Mouse (Mus musculus): ENCODE measurements around the gene Ubac2. TPM values are rescaled to one million over a fixed set of nuclear protein-coding genes. Genes with fewer than 3 reads are reported as not detected.

The Ubac2 gene
- total RNA-seq, 2 experiments from 2014 or later: 22.9 to 24.4 TPM

DNA sequence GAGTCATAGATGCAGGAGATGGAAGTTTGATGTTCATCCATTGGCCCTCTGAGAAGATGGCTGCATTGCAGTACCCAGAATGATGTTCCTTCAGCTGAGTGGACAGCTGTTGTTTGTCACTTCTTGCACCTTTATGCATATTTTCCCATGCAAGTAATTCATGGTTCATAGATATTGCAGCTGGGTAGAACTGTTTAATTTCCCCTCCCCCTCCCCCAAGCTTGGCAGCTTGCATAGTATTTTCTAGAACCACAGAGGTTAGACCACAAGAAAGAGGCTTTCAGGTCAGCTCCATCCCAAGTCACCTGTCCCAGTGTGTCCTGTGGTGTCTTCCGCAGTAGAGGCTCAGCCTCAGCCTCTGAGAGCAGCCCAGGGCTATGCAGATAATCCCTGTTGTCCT lies 92.0 kb downstream of the Ubac2 start:
- DNase-seq: no peak

DNA sequence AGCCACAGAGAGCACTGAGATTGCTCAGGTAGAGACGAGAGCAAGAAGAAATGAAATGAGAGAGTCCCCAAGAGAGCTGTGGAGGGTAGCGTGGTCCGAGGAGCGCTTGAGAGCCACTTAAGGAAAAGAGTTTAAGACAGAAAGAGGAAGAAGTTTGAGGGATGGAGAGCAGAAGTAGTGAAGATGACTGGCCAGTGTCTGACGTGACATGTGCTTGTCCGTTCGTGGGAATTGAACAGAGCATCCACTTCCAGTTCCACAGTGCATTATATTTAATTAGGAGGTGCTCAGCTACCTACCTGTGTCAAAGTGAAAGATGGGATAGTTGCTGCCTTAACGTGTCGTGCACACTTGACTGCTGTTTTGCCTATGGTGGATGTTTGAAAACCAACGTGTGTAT lies 94.7 kb downstream of the Ubac2 start:
- DNase-seq: no peak

DNA sequence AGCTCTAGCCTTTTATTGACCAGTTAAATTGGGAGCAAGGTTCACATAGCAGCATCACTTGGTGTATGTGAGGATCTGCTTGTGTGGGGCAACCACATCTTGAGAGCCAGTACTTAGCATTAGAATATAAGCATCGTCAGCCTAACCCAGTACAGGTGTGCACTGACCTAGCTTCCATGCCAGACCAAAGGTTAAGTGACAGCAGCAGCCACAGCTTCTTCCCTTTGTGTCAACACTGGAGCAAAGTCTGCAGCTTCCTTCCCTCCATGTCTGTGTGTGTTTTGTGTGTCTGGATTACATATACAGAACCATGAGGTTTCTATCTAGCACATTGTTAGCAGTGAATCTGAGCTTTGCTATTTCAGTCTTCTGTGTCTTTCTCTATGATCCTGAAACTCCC lies 103.1 kb downstream of the Ubac2 start:
- no peak for DNase-seq

DNA sequence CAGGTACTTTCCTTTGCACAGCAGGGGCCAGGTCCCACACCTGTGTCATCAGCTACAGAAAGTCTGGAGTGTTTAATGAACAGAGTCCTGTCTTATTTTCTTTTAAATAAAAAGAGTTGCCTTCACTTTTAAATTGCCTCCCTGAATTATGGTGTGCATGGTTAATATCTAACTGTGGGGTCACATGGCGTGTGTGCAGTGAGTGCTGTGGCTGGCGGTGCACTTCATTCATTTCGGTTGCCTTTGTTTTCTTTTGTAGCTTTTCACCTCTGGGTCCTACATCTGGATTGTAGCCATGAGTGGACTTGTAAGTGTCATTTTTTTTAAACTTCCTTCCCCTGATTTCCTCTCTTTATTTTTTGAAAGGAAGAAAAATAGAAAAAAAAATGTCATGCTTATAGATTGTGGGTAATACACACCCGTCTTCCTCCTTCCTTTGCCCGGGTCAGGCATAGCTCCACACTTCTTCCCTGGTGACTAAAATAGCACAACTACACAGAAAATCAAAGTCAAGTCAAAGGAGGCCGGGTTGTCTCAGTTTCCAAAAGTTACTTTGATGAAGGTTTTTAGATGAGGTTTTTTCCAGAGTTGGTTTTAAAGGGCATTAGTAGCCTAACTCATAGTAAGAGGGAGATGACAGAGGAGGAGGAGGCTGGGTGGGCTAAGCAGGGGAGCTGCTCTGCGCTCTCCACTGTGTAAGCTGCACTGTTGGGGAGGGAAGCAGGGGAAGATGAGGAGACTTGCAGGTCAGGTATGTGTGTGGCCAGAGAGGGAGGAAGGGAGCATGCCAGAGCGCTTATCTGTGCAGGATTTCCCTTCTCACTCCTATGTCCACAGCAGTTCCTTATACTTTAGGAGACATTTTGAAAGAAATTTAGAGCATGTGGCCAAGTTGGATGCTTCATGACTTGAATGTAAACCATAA lies 104.9 kb downstream of the Ubac2 start:
- no peak for DNase-seq

DNA sequence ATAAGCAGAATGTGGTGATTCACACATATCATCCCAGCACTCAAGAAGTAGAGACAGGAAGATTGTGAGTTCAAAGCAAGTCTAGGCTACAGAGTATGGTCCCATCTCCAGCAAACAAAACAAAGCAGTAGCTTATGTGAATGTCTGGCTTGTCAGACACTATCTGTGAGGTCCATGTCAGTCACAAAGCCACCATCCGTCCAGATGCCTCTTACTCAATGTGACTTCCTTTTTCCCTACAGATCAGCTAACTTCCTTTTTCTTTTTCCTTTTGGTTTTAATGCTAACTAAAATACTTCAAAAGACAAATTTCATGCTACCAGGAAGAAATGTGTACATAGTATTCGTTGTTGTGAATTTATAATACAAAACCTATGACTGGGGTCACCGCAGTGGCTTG lies 107.1 kb downstream of the Ubac2 start:
- DNase-seq: no peak

DNA sequence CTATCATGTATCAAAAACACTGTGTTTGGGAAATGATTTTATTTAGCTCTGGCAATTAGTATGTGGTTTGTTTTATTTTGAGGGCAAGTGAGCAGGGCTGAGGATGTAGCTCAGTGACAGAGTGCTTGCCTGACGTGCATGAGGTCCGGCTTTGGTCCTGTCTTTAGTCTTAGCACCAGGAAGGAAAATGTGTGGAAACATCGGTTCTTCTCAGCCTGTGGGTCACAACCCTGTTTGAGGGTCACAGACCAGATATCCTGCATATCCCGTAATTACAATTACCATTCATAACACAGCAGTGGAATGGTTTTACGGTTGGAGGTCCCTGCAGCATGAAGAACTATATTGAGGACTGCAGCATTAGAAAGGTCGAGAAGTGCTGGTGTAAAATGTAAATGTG lies 107.6 kb downstream of the Ubac2 start:
- no peak for DNase-seq

DNA sequence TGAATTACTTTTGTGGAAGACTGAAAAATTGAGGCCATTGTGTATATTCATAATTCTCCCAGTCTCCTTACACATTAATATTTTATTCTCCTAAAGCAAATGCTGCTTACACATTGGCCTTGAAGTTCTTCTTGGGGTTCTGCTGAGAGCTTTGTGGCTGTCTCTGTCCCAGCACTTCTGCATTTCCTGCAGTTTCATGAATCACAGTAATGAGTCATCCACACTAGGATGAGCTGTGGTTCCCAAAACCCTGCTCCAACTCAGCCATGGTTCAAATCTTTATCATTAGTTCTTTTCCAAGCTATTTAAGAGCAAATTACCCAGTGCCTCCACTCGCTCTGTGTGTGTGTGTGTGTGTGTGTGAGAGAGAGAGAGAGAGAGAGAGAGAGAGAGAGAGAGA lies 108.9 kb downstream of the Ubac2 start:
- no peak for DNase-seq

DNA sequence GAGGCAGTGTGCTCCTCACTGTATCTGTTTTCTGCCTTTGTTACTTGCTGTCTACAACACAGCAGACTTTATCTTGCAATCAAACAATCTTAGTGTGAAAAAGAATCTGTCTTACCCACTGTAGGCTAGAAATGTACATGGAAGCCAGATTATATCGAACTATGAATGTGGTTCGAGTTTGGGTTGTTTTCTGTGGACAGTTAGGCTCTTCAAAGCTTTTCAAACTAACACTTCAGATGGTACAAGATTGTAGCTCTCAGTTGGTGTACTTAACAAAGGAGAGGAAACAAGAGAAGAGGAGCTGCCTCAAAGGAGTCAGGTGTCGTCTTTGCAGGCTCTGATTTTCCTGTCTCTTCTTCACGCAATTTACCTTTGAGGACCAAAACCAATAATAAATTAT lies 109.3 kb downstream of the Ubac2 start:
- no peak for DNase-seq

DNA sequence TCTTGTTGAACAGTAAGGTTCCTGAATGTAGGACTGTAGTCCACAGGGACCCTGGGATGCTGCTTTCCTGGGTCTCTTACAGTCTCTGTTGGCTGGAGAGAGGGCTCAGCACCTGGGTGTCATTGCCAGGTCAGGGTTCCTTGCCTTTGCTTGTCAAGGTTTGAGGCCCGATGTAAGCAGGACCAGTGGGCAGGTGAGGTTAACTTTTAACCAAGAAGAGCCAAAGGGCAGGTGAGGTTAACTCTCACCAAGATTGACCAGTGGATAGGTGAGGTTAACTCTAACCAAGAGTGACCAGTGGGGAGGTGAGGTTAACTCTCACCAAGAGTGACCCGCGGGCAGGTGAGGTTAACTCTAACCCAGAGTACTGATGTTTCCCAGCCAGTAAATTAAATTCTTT lies 110.9 kb downstream of the Ubac2 start:
- DNase-seq: no peak

DNA sequence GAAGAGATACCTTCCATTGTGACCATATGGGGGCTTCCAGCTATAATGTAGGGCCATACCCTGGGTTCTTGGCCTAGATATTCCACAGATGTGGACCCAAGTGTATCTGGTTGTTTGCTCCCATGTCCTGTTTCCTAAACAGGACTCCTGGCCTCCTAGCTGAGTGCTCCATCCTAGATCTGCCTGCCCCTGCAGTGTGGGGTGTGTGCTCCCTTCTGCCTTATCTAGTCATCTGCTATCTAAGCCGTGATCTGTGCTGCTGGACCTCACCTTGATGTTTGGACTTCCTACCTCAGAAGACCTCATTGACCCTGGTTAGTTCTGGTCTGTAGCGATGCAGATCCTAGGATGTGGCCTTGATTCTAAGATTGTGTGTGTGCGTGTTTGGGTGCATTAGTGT lies 111.4 kb downstream of the Ubac2 start:
- no peak for DNase-seq

DNA sequence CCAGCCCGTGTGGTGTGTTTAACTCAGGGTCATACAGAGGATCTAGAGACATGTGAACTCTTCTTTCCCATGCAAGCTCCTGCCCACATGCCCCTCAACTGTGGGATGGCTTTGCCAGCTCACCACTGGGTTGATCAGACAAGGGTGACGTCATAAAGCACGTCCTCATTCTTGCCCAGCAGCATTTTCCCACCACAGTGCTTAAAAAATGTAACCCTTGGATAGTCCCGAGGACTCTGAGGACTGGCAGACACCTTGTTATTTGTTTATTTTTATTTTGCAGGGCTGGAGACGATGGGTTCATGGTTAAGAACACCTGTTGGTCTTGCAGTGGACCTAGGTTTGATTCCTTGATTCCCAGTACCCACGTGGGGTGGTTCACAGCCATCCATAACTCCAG lies 112.5 kb downstream of the Ubac2 start:
- DNase-seq: no peak

DNA sequence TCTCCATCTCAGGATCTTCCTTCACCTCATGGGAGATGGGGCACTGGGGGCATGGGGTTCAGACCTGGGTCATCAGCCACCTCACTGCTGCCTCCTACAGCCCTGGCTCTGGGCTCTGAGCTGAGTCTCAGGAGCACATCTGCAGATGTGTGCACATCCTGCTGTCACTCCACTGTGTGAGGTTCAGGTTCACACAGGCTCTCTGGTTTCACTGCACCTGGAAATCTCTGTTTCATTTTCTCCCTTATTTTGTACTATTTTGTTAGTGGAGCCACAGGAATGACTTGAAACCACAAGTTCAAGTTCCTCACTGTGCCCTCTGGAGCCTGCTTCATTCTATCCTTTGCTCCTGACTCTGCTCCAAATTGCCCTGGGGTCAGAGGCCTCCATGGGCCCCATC lies 113.5 kb downstream of the Ubac2 start:
- no peak for DNase-seq

DNA sequence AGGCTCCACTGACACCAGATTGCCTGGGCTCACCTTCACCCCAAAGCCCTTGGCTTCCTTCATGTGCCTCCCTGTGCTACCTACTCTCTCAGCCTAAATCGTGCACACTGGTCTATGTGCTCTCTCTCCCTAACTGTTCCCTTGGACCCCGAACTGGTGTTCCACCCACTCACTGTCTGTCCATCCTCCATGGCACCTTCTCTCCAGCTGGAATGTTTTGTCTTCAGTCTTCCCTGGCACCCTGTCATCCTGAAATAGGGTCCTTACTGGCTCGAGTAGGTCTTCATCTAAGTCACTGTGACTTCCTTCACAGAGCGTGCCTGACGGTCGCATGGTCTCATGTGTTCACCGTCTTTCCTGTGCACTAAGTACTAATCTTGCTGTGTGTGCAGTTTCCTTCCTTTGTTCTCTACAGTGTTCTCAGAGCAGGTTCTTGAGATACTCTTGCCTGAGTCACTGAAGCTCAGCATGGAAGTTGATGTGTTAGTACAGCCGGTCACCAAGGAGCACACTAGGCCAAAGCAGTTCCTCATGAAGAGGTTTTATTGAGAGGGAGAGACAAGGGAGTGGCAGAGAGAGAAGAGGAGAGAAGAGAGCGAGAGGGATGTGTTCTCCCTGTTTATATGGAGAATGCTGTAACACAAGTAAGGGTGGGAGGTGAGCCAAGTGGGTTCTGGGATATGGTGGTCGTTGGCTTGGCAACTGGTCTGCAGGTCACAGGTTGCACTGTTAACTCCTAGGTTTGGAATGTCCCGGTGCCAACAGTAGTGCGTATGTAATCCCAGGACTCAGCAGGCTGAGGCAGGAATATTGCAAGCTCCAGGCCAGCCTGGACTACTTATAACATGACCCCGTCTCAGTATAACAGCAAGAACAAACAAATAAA lies 114.2 kb downstream of the Ubac2 start:
- DNase-seq: no peak

DNA sequence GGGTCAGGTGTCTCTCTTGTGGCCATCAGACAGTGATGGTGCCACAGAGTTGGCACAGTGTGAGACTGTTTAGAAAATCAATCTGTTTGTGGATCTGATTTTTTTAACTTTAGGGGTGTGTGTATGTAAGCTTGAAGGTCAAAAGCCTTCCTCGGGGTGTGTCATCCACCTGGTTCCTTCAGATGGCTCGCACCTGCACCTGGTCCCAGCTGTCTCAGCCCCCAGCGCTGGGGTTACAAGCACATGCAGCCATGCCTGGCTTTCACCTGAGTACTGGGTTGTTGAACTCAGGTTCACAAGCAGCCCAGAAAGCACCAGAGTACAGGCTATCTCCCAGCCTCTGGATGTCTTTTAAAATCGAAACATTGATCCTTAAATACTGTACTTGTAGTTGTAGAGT lies 115.2 kb downstream of the Ubac2 start:
- no peak for DNase-seq

DNA sequence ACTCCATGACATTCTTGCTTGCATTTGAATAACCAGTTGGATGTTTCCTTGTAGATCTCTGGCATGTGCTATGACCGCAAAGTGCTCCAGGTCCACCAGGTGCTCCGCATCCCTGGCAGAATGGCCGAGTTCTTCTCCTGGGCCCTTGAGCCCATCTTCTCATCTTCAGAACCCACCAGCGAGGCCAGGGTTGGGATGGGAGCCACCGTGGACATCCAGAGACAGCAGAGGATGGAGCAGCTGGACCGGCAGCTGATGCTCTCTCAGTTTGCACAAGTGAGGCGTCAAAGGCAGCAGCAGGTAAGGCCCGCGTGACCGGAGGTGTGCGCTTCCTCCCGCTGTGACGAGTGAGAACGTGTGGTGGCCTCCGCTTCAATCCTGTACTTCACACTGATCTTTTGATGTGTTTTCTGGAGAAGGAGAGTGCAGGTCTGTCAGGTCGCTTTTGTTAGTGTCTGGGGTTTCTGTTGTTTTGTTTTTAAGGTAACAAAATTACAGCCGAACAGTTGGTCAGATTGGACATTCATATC lies 115.8 kb downstream of the Ubac2 start:
- DNase-seq: no peak

DNA sequence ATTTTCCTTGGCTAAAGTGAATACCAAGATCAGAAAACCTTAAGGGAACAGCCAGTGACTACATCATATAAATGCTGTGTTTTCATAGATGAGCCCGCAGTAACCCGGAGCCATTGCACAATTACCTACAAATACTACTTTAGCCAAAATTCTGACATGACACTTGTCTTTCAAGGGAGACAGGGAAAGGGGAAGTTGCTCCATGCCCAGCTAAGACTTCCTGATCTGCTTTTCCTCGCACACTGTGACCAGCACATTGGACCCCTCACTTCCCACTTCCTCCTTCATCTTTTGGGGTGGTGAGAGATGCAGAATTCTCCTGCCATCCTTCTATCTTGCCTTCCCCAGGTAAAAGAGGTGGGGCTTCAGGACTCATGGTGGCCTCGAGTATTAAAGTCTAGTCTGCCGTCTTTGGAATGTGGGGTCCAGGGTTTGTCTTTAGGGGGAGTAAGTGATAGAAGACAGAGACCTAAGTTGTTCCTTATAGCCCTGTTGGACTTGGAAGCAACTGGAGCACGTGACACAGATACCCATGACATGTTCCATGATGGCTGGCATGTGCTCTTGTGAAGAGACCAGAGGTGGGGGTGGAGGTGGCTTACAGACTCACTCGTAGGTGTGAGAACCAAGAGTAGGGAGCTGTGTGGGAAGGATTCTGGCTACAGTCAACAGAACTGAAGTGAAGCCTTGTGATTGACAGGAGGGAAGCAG lies 116.6 kb downstream of the Ubac2 start:
- no peak for DNase-seq

DNA sequence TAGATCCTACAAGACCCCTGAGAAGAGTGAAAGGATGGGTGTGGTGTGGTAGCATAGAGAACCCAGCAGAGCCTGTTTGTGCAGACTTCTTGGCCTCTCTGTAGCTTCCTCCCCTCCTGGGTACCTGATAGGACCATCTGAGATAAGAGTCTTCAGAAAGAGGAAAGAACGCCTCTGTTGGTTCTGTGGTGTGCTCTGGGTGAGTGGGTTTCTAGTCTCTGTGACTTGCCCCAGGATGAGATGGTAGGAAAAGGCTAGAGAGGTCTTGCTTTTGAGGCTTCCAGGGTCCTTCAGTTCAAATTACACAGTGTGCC lies 117.1 kb downstream of the Ubac2 start:
- no peak for DNase-seq

DNA sequence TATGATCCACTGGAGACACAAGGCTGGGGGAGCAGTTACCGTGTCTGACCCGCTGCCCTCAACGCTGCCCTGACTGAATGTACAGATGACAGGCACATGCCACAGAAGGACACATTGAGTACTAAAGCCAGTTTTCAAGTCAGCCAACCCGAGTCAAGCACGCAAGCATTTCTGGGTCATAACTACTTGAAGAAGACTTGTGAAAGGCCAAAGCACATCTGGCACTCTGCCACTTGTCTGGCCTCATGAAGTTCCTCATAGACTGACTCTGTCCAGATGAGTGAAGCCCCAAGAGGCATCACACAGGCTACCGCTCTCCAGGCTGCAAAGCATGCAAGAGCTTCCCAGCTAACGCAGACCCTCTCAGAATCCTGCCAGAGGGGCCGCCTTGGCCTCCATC lies 118.4 kb downstream of the Ubac2 start:
- peak; percentile 55 for DNase-seq

DNA sequence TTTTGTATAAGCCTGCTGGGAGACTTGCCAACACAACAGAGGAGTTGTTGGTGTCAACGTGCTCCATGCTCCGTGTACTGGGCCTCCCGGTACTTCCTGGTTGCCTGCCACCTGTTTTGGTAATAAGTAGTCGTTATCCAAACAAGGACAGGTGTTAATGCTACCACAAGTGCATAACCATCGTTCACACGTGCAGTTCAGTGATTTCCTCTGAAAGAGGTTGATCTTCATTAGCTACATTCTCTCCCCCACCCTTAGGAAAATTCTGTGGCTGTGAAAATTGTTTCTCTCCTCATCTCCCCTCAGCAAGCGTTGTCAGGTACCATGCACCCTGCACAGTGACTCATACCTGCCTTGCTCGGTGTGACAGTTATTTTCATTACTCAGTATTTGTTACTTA lies 121.0 kb downstream of the Ubac2 start:
- DNase-seq: no peak

DNA sequence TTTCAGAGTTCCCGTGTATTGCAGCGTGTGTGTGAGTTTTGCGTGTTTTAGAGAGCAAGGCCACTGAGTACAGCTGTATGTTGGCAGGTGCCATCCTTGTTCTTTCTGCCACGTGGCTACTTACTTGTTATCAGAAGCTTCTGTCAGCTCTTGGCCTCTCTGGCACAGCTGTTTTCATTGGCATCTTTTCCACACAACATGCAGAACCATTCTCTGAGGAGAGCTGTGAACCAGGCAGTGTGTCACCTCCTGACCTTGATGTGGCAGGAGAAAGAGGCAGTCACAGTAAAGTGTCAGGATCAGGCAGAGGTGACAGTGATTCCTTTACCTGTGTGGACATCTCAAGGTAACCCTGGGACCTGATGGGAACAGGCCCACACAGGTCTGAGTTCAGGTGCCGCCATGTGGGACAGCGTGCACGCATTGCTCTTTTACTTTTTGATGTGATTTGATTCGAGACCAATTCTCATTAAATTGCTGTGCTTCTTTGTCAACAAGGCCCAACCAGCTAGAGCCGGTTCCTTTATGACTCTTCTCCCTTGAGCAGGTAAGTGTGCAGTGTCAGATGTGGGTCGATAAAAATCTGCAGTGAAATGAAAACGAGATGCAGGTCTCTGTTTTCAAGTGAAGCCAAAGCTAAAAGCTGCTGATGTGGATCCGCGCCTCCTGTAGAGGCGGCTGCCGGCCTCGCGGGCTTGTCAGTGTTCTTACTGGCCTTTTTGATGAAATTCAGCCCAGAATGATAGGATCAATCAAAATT lies 122.1 kb downstream of the Ubac2 start:
- no peak for DNase-seq

DNA sequence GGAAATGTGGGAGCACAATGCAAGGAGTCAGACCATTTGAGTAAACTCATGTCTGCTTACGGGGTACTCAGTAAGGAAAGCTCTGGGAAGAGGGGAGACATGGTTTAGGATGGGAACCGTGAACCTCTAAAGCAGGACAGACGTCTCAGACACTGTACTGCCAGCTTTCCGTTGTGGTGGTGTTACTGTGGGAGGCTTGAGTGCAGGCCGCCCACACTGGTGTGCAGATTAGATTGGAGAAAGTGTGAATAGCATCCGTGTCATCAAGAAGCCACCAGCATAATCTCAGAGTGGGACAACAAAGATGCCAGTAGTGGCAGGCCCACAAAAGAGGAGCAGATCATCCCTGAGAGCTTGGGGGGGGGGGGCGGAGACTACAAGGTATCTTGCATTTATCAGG lies 123.8 kb downstream of the Ubac2 start:
- no peak for DNase-seq

DNA sequence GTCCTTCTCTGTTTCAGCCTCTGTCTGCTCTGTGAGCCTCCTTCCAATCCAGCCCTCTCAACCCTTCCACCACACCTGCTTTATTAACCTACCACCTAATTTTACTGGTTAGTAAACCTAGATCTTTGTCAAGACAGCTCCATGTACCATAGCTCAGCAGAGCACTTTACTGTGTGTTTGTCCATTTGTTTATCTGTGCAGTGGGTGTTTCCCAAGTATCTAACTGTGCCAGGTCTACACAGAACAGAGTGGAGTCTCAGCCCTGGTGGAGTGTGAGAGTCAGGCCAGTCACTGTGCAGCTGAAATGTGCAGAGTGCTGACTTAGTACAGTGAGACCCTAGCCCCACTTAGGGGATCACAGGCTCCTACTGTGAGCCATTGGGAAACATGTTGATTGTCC lies 125.4 kb downstream of the Ubac2 start:
- DNase-seq: no peak

All from gastrocnemius, postnatal 25 days (tissue).